Mouse (Mus musculus) small intestine, adult 2 months (tissue): ENCODE data around the gene Gabarapl2.

Source experiments
- CTCF ChIP-seq: fragments of 200-500 bp; IDR thresholded peaks from 2 replicates; pipeline ENCODE4 v1.5.1; 2012; ENCODE audit warnings: low read depth, mild to moderate bottlenecking, control low read depth, inconsistent platforms, low read length, moderate library complexity, mixed read lengths; ENCODE audit not compliant: insufficient replicate concordance, insufficient read length; ENCODE audit errors: extremely low read depth
- POLR2A ChIP-seq: fragments of 200-500 bp; IDR thresholded peaks from 2 replicates; pipeline ENCODE4 v1.6.1; 2012; ENCODE audit warnings: low read depth, mild to moderate bottlenecking, control low read depth, inconsistent platforms, low read length, moderate library complexity

- TF ChIP-seq POLR2A = no peak
- no peak for TF ChIP-seq CTCF
Observed at GRCm38 (mm10) chr8:111943544-111943943, 3.0 kb downstream of the Gabarapl2 start.
